Mouse (Mus musculus) forebrain, embryonic 13.5 days (tissue): ENCODE measurements around the gene Gm340. TPM values are rescaled to one million over a fixed set of nuclear protein-coding genes. Genes with fewer than 3 reads are reported as not detected.

Source experiments
- ATAC-seq: fragments of 200-750 bp; cut with Nextera tagmentation; 2 replicates; pipeline ENCODE4 v1.8.0; 2017
- H3K27ac ChIP-seq: fragments of 300-500 bp; sonication (generic); 2 replicates; pipeline ENCODE4 v1.5.1; 2015; ENCODE audit warnings: inconsistent platforms, mild to moderate bottlenecking, moderate library complexity
- H3K27me3 ChIP-seq: fragments of 300-500 bp; sonication (generic); 2 replicates; pipeline ENCODE4 v1.6.1; 2015; ENCODE audit warnings: mild to moderate bottlenecking, inconsistent platforms
- H3K36me3 ChIP-seq: fragments of 300-500 bp; sonication (generic); 2 replicates; pipeline ENCODE4 v1.6.1; 2015; ENCODE audit warnings: mild to moderate bottlenecking, inconsistent platforms; ENCODE audit not compliant: poor library complexity, severe bottlenecking
- H3K4me1 ChIP-seq: fragments of 300-500 bp; sonication (generic); 2 replicates; pipeline ENCODE4 v1.6.1; 2015; ENCODE audit warnings: inconsistent platforms
- H3K4me2 ChIP-seq: fragments of 300-500 bp; sonication (generic); 2 replicates; pipeline ENCODE4 v1.6.1; 2015; ENCODE audit warnings: inconsistent platforms, mild to moderate bottlenecking, moderate library complexity
- H3K4me3 ChIP-seq: fragments of 300-500 bp; sonication (generic); 2 replicates; pipeline ENCODE4 v1.5.1; 2015; ENCODE audit warnings: mild to moderate bottlenecking, inconsistent platforms
- H3K9ac ChIP-seq: fragments of 300-500 bp; sonication (generic); 2 replicates; pipeline ENCODE4 v1.6.1; 2015; ENCODE audit warnings: mild to moderate bottlenecking, inconsistent platforms
- H3K9me3 ChIP-seq: fragments of 300-500 bp; sonication (generic); replicated peaks from 2 replicates; pipeline ENCODE4 v1.6.1; 2016; ENCODE audit warnings: inconsistent platforms
- WGBS: fragments of 180-500 bp; shearing (Covaris S2); methylation state at CpG from one replicate; pipeline ENCODE4 v1.1.7; 2015; 5-methylcytosine and 5-hydroxymethylcytosine counted together
- polyA plus RNA-seq: library from polyadenylated mRNA; unstranded; fragments of >200 nt; fragmentation: Nextera tagmentation; extraction: Ambion mirVana; gene quantifications from 2 replicates; pipeline ENCODE4 v1.2.1, GENCODE M21; 2015

The Gm340 gene
- 2.8 and 3.4 TPM in 2 replicates for polyA plus RNA-seq

DNA sequence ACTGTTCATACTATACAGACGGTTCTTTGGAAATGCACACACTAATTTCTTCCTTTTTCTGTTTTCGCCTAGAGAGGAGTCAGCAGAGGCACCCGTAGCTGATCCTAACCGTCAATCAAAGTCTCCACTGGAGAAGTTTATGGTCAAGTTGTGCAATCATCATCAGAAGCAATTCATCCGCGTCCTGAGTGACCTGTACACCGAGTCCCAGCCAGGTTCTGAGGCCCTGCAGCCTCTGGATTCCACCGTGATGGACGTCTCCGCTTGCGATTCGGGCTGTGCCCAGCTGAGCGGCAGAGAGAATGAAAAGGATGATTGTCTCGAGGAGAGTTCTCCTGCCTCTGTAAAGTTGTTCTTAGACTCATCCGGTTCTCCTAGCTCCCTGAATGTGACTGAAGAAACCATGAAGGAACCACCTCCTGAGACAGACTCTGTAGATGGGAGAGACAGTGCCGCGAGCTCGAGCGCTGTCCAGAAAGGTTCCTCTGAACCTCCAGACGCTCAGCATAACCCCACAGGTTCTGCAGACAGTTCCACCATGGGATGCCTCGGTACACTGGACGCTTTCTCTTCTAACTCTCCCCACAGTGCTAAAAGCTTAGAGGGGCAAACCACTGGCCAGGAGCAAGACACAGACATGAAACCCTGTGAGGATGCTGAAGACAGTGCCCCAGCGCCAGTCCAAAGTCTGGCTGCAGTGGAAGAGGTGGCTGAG lies at the start of gene Gm340:
Gene Gm340, plus strand, starts transcription at position 665 of the 715 bp plus-strand sequence.
- no peak within 1 kb of the TSS for H3K4me2 ChIP-seq
- H3K36me3 ChIP-seq: peaks cover 54% of the 10 kb centered on the region
- no peaks in the 10 kb centered on the region for H3K27me3 ChIP-seq
- no peaks in the 10 kb centered on the region for H3K9me3 ChIP-seq
- no peak for ATAC-seq
- no peak within 1 kb of the TSS for H3K4me3 ChIP-seq
- no peaks in the 10 kb centered on the region for H3K4me1 ChIP-seq
- 96% methylated on average over 23 of the region's 23 CpGs for WGBS
- no peak within 1 kb of the TSS for H3K27ac ChIP-seq
- no peak within 1 kb of the TSS for H3K9ac ChIP-seq

DNA sequence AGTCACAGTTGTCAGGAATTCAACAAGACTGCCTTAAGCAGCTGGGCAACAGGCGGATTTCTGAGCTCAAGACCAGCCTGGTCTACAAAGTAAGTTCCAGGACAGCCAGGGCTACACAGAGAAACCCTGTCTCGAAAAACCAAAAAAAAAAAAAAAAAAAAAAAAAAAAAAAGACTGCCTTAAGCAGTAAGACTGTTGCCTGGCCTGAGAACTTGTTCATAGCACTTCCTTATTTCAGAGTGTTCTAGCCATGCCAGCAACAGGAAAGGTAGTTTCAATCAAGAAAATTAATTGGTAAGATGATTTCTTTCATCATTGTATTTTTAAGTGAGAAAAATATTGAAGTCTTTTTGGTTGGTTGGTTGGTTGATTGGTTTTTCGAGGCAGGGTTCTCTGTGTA lies 48.1 kb upstream of the Gm340 start:
- Histone ChIP-seq H3K27ac (no peak overlapping the region), H3K27me3 (no peaks in the 10 kb centered on the region), H3K9ac (no peak overlapping the region), H3K4me2 (no peak overlapping the region), H3K4me3 (no peak overlapping the region), H3K9me3 (no peaks in the 10 kb centered on the region), H3K4me1 (peaks cover 6% of the 10 kb centered on the region; the same call in 1 of the 2 replicates), H3K36me3 (no peaks in the 10 kb centered on the region; the same call in none of the 2 replicates)
- no peak for ATAC-seq
- WGBS: 89% methylated on average over 3 of the region's 3 CpGs

- 85% methylated on average over 4 of the region's 4 CpGs for WGBS
- H3K27ac ChIP-seq: no peak overlapping the region
- no peaks in the 10 kb centered on the region for H3K9me3 ChIP-seq
- ATAC-seq: no peak
- no peak overlapping the region for H3K4me3 ChIP-seq
- H3K4me1 ChIP-seq: no peaks in the 10 kb centered on the region; the same call in 1 of the 2 replicates
- no peaks in the 10 kb centered on the region for H3K27me3 ChIP-seq
- H3K36me3 ChIP-seq: peaks cover 34% of the 10 kb centered on the region
- no peak overlapping the region for H3K9ac ChIP-seq
- H3K4me2 ChIP-seq: no peak overlapping the region
These were observed 25.2 kb upstream of the Gm340 start for GRCm38 (mm10) chr19:41556981-41557380.

- no peak overlapping the region for H3K4me3 ChIP-seq
- H3K9ac ChIP-seq: no peak overlapping the region
- peaks cover 32% of the 10 kb centered on the region for H3K36me3 ChIP-seq
- no peaks in the 10 kb centered on the region for H3K27me3 ChIP-seq
- H3K27ac ChIP-seq: no peak overlapping the region
- no peaks in the 10 kb centered on the region for H3K9me3 ChIP-seq
- WGBS: 90% methylated on average over 4 of the region's 4 CpGs
- no peak for ATAC-seq
- no peak overlapping the region for H3K4me2 ChIP-seq
- H3K4me1 ChIP-seq: no peaks in the 10 kb centered on the region; the same call in 1 of the 2 replicates
These were observed 24.7 kb upstream of the Gm340 start for GRCm38 (mm10) chr19:41557491-41557890.

DNA sequence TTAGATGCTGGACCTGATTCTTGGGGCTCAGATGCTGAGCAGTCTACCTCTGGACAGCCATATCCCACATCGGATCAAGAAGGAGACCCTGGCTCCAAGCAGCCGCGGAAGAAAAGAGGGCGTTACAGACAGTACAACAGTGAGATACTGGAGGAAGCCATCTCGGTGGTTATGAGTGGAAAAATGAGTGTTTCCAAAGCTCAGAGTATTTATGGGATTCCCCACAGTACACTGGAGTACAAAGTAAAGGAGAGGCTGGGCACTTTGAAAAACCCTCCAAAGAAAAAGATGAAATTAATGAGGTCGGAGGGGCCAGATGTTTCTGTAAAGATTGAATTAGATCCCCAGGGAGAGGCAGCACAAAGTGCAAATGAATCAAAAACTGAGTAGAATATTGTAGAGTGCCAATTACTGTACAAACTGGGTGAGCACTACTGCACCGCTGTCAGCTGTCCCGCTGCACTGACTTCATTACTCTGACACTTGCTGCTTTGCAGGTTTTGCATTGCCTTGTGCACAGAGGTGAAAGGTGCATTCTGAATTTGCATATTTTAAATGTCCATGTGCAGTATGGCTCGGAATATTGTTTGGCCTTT lies 23.2 kb upstream of the Gm340 start:
- H3K4me1 ChIP-seq: no peaks in the 10 kb centered on the region; the same call in 1 of the 2 replicates
- no peak overlapping the region for H3K4me2 ChIP-seq
- H3K9me3 ChIP-seq: no peaks in the 10 kb centered on the region
- ATAC-seq: 0 out of 2 replicates have a peak, but pooled peaks have one; percentile 45
- H3K27me3 ChIP-seq: no peaks in the 10 kb centered on the region
- no peak overlapping the region for H3K27ac ChIP-seq
- WGBS: 82% methylated on average over 9 of the region's 9 CpGs
- peaks cover 28% of the 10 kb centered on the region for H3K36me3 ChIP-seq
- H3K4me3 ChIP-seq: no peak overlapping the region
- H3K9ac ChIP-seq: no peak overlapping the region

DNA sequence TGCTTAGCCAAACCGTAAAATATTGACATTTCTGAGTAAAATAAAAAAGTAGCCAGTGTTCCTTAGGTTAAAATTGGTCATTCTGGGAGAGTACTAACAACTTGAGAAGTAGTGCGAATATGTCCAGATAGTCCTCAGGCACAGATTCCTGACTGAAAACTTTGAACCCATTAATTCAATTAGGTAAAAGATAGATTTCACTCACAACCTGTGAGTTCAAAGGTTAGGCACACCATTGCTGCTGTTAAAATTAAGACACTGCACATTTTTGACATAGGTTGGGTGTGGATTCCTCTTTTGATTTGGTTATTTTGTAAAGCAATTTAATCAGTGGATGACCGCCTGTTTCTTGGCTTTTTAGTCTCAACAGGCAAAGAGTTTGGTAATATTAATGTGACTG lies 21.3 kb upstream of the Gm340 start:
- no peak for ATAC-seq
- no peaks in the 10 kb centered on the region for H3K9me3 ChIP-seq
- H3K4me3 ChIP-seq: no peak overlapping the region
- H3K27ac ChIP-seq: no peak overlapping the region
- H3K4me2 ChIP-seq: no peak overlapping the region
- no peak overlapping the region for H3K9ac ChIP-seq
- H3K4me1 ChIP-seq: no peaks in the 10 kb centered on the region; the same call in 1 of the 2 replicates
- peaks cover 23% of the 10 kb centered on the region for H3K36me3 ChIP-seq
- no peaks in the 10 kb centered on the region for H3K27me3 ChIP-seq
- WGBS: 95% methylated on average over 3 of the region's 3 CpGs

- H3K4me3 ChIP-seq: no peak overlapping the region
- 81% methylated on average over 2 of the region's 2 CpGs for WGBS
- H3K27ac ChIP-seq: no peak overlapping the region
- H3K9me3 ChIP-seq: no peaks in the 10 kb centered on the region
- H3K4me2 ChIP-seq: no peak overlapping the region
- H3K9ac ChIP-seq: no peak overlapping the region
- H3K36me3 ChIP-seq: no peaks in the 10 kb centered on the region
- ATAC-seq: no peak
- H3K27me3 ChIP-seq: no peaks in the 10 kb centered on the region
- no peaks in the 10 kb centered on the region for H3K4me1 ChIP-seq
These were observed 13.4 kb upstream of the Gm340 start for GRCm38 (mm10) chr19:41568791-41569190.

- WGBS: 90% methylated on average over 2 of the region's 2 CpGs
- Histone ChIP-seq H3K27me3 (no peaks in the 10 kb centered on the region), H3K4me1 (no peaks in the 10 kb centered on the region), H3K27ac (no peak overlapping the region), H3K9me3 (no peaks in the 10 kb centered on the region), H3K36me3 (no peaks in the 10 kb centered on the region), H3K9ac (no peak overlapping the region), H3K4me2 (no peak overlapping the region), H3K4me3 (no peak overlapping the region)
- ATAC-seq: no peak
These were observed 8.5 kb upstream of the Gm340 start for GRCm38 (mm10) chr19:41573700-41574099.

DNA sequence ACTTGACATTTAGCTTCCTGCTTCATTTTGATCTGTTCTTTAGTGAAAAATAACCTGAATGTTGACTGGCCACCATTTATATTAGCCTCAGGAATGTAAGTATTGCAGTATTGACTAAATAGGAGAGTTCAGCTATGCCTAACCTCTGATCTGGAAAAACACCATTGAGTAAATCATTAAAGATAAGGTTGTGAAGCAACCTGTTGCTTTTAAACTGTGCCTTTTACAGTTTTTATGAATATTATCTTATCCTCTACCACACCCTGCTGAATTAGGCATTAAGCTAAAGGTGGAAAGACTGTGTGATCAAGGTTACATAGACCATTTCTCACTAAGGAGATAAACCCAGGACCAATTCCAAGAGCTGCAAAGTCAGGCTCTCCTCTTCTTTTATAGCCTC lies 4.6 kb upstream of the Gm340 start:
- Histone ChIP-seq H3K9ac (no peak overlapping the region), H3K27ac (no peak overlapping the region), H3K36me3 (peaks cover 12% of the 10 kb centered on the region), H3K27me3 (no peaks in the 10 kb centered on the region), H3K9me3 (no peaks in the 10 kb centered on the region), H3K4me2 (no peak overlapping the region), H3K4me1 (no peaks in the 10 kb centered on the region), H3K4me3 (no peak overlapping the region)
- ATAC-seq: no peak

DNA sequence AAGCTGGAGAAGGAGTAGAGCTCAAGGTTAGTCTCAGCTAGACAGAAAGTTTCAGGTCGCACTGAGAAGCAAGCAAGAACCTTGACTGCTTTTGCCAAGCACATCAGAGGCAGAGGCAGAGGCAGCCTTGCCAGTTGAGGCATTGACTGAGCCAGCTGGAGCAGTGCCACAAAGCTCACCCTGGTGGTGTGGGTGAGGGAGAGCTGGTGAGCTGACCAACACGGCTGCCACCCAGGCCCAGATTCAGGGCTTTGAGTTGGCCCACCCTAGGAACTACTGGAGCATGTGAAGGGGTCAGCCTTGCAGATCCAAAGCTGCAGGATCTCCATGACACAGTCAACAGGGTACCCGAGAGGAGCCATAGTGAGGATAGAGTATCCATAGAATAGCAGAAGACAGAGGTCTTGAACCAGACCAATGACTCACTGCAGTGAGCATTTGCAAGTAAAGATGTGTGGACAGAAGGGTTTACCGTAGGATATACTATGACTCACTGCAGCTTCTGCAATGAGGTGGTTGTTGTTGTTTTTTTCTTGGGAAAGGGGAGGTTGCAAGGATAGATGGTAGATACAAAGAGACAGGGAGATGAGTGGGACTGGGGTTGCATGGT lies 2.8 kb upstream of the Gm340 start:
- no peak for ATAC-seq
- peaks cover 30% of the 10 kb centered on the region for H3K36me3 ChIP-seq
- WGBS: 90% methylated on average over 4 of the region's 4 CpGs
- H3K4me1 ChIP-seq: no peaks in the 10 kb centered on the region
- H3K27ac ChIP-seq: no peak overlapping the region
- H3K9ac ChIP-seq: no peak overlapping the region
- H3K4me2 ChIP-seq: no peak overlapping the region
- H3K27me3 ChIP-seq: no peaks in the 10 kb centered on the region
- no peak overlapping the region for H3K4me3 ChIP-seq
- H3K9me3 ChIP-seq: no peaks in the 10 kb centered on the region

DNA sequence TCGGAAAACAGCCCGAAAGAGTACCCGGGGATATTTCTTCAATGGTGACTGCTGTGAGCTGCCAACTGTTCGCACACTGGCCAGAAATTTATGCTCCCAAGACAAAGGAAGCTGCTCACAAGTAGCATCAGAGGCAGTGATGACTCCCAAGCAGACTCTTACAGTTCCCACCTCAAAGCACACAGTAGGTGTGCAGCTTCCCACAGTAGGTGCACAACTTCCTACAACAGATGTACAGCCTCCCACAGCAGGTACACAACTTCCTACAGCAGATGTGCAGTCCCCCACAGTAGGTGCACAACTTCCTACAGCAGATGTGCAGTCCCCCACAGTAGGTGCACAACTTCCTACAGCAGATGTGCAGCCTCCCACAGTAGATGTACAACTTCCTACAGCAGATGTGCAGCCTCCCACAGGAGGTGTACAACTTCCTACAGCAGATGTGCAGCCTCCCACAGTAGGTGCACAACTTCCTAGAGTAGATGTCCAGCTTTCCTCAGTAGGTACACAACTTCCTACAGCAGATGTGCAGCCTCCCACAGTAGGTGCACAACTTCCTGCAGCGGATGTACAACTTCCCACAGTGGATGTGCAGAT lies 846 bp downstream of the Gm340 start:
- no peak overlapping the region for H3K4me2 ChIP-seq
- H3K36me3 ChIP-seq: peaks cover 60% of the 10 kb centered on the region
- no peaks in the 10 kb centered on the region for H3K4me1 ChIP-seq
- H3K4me3 ChIP-seq: no peak overlapping the region
- H3K27me3 ChIP-seq: no peaks in the 10 kb centered on the region
- H3K9ac ChIP-seq: no peak overlapping the region
- no peak for ATAC-seq
- 97% methylated on average over 5 of the region's 5 CpGs for WGBS
- H3K27ac ChIP-seq: no peak overlapping the region
- no peaks in the 10 kb centered on the region for H3K9me3 ChIP-seq

- WGBS: 92% methylated on average over 10 of the region's 10 CpGs
- no peak overlapping the region for H3K27ac ChIP-seq
- no peak for ATAC-seq
- H3K9ac ChIP-seq: no peak overlapping the region
- H3K27me3 ChIP-seq: no peaks in the 10 kb centered on the region
- H3K4me1 ChIP-seq: no peaks in the 10 kb centered on the region
- no peak overlapping the region for H3K4me3 ChIP-seq
- no peaks in the 10 kb centered on the region for H3K9me3 ChIP-seq
- peaks cover 56% of the 10 kb centered on the region for H3K36me3 ChIP-seq
- no peak overlapping the region for H3K4me2 ChIP-seq
These were observed 4.6 kb downstream of the Gm340 start for GRCm38 (mm10) chr19:41586752-41587151.
